Mouse (Mus musculus) ovary, postnatal 14 days (tissue): Measurements from ENCODE around the gene Zap70.
"Not testable (repeated sequence)": the region's sequence is repeated elsewhere in the genome, so short reads cannot be mapped to it uniquely, and the experiment has no call there.

Experiments used
- DNase-seq: peaks from one replicate; pipeline ENCODE4 v3.0.0; 2022; ENCODE audit warnings: low spot score

The Zap70 gene

DNA sequence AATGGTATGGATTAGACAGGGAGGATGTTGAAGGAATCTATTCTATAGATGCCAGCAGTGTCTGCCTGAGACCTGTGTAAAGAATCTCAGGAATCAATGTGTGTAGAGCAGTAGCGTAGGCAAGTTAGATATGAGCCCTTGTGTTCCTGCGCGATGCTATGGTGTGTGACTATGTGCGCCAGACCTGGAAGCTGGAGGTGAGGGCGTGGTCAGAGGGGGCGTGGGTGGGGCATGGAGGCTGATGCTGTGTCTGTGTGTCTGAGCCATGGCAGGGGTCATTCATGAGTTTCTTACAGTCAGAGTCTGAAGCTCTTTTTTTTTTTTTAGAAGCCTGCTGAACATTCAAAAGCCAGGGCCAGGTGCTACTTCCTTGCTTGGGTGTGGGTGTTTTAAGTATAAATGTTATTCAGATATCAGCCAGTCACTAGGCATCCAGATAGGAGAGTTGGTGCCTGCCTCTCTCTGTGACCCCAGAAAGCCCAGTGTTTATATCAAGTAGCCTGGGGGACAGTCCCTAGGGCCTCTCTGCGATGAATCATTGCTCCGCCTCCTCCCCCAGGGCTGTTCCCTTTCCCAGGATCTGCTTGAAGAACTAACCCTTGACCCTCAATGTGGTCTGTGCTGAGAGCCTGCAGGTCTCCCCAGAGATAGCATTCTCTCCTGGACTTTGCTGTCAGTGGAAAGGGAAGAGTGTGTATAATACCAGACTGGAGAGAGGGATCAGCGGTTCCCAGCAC, 10.8 kb downstream of the Zap70 start:
- no peak for DNase-seq

DNA sequence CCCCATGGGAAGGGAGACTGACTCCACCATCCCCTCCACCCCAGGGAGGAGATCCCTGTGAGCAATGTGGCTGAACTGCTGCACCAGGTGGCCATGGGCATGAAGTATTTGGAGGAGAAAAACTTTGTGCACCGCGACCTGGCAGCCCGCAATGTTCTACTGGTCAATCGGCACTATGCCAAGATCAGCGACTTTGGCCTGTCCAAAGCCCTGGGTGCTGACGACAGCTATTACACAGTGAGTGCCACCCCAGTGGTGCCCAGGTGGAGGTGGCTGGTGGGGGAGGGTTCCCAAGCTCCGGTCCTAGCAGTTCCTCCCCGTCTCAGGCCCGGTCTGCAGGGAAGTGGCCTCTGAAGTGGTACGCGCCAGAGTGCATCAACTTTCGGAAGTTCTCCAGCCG, 19.2 kb downstream of the Zap70 start:
- no peak for DNase-seq

DNA sequence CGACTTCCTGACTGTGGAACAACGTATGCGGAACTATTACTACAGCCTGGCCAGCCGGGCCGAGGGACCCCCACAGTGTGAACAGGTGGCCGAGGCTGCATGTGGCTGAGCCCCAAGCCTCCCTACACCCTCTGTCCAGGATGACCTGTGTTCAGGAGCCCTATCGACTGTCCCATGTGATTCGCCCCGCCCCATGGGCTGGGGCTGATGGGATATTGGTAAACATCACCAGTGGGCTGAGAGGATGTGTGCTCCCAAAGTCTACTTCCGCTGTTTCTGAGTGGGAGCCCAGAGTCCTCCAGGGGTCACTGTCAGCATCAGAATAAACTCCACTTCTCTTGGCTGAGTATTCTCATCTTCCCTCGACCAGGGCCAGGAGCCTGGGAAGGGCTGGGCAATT, 20.9 kb downstream of the Zap70 start:
- no peak for DNase-seq

DNA sequence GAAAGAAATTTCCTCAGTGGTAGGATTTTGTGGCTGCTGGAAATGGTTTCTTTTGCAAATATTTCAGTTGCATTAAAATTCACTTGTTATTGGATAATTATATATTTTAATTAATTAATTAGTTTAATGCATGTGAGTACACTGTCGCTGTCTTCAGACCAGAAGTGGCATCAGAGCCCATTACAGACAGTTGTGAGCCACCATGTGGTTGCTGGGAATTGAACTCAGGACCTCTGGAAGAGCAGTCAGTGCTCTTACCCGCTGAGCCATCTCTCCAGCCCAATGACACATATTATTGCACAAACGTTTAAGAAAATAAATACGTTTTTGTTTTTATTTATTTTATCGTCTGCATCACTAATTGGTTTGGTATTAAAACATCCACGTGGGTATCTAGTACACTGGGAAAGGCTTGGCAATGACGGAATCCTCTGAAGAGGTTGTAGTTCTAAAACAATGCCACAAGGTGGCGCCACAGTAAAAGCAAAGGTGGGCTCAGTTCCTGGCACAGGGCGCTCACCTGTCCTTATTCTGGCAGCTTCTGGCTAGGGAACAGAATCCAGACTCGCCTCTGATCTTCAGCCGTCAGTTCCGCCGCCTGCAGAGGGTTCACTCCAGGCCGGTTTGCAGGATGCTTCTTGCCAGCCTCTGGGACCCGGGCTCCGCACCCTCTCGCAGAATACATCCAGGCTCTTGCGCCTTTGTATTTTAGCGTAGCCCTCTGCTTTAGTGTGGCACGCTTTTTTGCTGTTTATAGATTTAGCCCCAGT, 23.0 kb downstream of the Zap70 start:
- peak; percentile 78 for DNase-seq

DNA sequence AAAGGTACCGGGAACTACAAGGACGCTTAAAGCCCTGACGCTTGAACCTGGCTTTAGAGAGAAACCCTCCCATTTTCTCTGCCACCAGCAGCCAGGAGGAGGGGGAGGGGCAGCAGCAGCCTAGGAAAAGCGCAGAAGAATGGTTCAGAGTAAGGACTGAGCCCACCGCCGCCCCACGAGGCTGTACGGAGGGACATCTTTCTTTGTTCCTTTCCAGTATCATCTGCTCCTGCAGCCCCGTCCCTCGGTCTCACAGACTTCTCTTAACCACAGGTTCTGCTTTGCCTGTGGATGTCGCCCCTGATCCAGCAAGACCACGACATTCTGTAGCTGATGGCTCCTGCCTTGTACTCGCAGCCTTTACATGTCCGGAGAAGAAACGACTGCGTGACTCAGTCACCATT, 23.6 kb downstream of the Zap70 start:
- DNase-seq: no peak

DNA sequence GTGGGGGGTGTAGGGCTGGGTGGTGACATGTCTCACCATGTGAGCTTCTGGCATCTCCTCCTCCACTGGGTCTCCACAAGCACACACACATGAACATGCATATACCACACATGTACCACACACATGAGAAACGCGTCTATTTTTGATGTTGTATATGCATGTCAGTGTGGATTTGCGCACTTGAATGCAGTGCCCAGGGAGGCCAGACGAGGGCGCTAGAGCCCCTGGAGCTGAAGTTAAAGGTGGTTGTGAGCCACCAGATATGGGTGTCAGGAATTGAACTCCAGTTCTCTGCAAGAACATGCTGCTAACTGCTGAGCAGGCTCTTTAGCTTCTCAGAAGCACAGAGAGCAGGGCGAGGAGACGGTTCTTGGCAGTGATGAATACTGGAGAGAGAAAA, 24.8 kb downstream of the Zap70 start:
- no peak for DNase-seq

DNA sequence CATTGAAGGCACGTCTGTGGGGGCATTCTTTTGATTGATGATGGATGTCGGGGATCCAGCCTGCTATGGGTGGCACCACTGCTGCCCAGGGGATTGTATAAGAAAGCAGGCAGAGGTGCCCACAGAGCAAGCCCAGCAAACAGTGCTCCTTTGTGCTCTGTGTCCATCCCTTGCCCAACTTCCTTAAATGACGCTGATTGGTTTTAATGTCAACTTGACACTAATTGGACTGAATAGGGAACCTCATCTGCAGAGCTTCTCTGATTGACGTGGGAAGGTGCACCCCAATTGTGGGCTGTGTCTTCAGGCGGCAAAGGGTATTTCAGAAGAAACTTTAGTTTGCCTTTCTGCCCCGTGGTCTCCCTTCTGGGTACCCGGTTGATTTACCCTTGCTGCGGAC, 27.8 kb downstream of the Zap70 start:
- DNase-seq: no peak

DNA sequence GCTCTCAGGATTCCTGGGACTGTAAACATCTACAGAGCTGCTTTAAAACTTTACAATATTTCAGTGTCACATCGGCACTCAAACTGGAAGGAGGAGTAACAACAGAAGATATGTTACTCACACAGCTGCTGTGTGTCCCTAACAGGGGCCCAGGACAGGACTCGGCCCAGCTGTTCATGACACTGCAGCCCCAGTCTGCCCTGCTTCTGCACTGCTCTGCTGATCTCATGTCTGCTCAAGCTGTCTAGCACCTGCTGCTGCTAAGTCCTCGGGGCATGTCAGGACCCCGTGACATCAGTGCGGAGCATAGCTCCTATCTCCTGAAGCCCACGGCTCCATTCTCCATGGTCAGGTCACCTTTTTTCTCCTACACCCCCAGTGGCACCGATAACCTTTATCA, 35.1 kb downstream of the Zap70 start:
- no peak for DNase-seq

DNA sequence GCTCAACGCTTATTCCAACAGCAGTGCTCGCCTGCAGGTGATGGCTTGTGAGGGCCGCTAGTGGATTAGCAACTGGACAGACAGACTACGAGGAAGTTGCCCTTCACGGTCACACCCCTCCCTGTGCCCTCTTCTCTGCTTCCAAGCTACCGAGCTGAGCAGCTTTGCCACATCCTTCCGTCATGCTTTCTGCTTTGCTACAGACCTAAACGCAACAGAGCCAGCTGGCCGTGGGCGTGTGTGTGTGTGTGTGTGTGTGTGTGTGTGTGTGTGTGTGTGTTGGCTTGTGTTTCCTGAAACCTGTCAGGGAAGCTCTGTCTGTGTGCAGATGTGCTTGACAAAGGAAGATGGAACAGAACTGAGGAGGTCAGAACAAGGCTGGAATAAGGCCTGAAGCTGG, 35.9 kb downstream of the Zap70 start:
- no peak for DNase-seq

DNA sequence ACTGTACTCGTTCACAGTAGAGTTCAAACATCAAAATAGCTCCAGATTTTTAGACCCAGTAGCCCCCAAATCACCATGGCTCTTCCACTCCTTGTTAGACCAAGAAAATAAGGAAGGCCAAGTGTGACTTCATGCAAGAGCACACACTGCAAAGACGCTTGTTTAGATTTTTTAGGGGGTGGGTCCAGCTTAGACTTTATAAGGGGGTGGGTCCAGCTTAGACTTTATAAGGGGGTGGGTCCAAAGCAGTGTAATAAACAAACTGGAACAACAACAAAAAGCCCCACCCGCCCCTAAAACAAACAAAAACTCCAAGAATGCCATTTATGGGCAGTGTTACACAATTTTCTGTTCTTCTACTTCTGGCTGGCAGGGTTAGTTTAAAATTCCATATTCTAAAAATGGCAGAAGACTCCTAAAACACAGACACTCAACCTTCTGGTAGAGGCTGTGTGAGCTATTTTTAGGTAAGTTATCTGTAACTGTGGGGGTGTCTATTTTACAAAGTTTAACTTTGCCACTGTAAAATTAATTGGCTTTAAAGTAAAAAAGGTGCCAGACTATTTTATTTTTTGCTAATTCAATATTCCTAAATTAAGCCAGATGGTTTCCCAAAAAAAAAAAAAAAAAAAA, 38.9 kb downstream of the Zap70 start:
- no peak for DNase-seq

DNA sequence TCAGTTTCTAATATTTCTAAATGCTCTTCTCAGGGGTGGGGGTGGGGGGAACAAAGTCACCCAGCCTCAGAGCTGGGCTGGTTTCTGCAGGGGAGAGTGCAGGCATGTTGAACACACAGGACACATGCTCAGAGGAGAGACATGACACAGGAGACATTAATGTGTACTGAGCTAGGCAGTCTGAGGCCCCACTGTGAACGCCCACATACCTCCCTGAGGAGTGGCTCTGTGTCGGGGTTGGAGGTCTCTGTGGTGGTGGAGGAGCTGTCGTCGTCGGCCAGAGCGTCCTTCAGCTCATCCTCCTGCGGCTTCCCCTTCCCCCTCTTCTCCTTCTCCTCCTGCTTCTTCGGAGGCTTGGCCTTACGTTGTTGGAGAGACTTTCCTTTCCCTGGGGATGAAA, 42.7 kb downstream of the Zap70 start:
- DNase-seq: no peak

DNA sequence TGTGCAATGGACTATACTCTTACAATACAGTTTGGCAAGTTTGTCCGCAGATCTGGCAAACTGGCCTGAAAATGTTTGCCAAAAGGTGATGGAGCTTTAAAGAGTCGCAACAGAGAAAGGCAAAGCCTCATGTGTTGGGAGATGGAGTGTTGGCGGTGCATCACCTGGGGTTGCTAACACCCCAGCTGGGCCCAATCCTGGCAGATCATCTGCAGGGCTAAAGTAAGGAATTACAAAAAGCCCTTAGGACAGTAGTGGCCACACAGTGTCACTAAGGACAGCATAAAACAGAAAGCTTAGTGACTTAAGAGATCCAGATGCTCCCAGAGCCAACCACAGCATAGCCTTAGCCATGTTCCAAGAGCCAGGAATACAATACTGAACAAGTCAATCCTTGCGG, 43.2 kb downstream of the Zap70 start:
- no peak for DNase-seq

DNA sequence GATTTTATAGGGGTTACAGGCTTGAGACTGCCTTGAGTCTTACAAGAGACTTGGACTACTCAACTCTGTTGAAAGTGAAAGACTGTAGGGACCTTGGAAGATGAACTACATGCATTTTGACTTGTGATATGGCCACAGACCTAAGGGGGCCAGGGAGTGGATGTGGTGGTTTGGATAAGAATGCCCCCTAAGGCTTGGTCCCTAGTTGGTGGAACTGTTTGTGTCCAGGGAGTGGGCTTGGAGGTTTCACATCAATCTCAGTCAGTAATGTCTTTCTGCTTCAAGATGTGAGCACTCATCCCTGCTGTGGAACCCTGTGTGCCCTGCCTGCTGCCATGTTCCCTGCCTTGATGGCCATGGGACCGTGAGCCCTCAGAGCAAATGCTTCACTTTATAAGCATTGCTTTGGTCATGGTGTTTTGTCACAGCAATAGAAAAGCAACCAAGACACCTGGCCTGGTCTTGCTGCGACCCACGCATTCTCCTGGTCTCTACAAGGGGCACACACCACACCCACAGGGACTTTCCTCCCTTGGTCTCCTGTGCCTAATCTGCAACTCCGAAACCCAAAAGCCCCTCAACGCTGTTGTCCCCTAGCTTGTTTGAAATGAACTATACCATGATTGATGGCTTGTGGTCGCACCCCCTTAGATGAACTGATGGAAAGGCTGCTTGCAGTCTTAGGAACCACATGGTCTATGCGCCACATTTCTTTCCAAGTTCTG, 44.7 kb downstream of the Zap70 start:
- no peak for DNase-seq

DNA sequence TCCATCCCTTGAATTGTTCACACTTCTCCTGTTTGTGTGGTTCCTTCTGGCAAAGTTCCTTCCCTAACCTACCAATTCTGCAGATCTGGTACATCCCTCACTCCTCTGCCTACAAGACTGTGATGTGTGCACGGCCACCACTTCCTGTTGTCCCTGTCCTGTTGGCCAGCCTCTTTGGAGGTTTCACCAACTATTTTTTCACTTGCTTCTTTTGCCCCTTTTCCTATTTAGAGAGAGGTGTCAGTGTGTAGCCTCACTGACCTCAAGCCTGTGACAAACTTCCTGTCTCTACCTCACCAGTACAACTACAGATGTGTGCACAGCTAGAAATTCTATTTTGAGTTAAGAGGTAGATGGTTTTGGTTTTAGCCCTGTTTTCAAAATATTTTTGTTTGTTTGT, 45.5 kb downstream of the Zap70 start:
- DNase-seq: no peak

DNA sequence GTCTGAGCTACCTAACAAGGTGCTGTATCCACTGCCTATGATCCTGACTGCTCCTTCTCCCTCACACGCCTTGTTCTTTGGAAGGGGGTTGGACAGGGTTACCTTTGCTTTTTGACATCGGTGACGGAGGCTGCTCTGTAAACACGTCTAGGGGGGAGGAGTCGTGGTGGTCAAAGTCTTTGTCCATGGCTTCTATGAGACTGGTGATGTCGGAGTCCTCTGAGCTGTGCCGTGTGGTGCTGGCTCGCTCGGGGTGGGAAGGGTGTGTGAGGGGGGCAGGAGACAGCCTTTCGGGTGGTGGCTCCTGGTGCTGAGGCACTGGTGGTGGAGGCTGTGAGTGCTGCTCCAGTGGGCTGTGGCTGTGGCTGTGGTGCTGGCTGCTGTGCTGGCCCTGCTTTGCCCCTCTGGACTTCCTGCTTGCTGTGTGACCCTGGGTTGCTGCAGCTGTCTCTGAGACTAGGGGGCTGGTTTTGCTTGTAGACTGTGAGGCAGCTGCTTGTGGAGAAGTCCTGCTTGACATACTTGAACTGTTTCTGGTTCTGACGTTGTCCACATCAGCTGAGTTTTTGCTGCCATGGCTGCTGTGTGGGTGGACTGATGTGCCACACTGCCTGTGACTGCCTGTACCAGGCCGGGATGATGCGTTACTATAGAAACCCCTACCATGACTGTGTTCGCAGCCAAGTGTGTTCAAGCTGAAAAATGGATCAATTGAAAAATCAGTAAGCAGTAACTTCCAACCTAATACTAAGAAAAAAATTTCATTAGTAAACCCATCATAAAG, 46.4 kb downstream of the Zap70 start:
- no peak for DNase-seq

DNA sequence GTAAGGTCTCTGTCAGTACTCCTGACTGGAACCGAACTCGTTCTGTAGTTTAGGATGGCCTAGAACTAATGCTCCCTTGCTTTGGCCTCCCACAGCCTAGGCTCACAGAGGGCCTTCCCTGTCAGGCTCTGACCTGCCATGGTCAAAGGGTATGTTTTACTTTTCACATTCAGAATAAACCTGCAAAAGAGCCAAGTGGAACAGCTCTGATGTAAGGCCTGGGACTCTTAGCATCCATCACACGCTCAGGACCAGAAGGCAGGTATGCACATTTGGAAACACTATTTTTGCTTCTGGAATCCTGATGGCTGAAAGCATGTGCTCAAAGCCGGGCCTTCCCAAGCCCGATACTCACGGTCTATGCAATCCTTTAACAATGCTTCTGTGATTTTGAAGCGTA, 50.2 kb downstream of the Zap70 start:
- no peak for DNase-seq

DNA sequence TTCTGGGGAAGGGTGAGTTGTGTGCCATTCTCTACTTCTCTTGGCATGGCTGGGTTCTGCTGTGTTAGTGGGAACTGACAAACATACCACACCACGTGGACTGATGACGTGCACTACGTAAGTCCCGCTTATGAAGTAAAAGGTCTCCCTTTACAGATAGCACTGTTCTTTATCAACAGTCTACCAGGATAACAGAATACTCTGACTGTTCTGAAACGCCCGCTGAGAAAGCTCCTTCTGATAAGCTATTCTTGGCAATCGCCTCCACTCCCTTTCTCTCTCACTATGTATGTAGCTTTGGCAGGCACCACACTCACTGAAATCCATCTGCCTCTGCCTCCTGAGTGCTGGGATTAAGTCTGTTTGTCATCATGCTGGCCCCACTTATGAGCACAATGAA, 51.8 kb downstream of the Zap70 start:
- no peak for DNase-seq

DNA sequence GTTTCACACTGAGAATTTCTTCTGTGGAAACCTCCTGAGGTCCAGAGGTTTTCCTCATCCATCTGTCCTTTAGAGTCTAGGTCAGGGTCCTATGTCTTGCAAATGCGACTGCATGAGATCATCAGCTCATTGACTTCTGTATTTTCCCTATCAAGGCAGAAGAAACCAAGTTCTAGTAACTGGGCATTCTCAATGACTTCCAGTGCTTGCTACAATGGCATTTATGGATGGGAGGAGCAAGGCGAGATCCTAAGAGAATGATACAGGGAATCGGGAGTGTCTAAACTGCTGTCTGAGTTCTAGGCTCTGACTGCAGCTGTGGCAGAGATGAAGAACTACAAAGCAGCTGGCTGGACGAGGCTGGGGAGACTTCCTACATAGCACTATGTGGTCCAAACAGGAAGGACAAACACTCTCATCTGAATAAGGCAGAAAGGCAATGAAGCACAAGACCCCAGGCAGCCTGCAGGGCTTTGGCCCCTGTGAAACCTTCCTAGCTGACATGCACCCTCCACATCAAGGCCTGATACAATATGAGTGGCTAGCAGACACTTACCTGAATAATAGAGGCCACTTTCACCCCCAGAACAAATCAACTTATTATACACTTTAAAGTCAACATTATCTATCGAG, 52.8 kb downstream of the Zap70 start:
- no peak for DNase-seq

DNA sequence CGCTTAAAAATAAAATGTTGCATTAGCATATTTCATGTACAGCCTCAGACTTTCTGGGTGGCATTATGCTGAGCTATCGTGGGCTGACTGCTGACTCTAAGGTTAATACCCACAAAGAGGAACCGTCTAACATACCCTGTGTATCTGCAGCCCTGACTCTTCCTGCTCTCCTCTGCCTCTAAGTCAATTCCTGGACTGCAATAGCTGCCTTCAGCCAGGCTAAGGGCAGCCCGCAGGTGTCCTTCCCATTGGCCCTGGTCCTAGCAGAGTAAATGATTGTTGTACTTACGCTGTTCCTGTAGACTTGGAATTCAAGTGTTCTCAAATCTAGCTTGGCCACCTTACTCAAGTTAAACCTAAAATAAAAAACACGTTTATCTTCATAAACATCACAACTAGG, 53.6 kb downstream of the Zap70 start:
- DNase-seq: no peak

DNA sequence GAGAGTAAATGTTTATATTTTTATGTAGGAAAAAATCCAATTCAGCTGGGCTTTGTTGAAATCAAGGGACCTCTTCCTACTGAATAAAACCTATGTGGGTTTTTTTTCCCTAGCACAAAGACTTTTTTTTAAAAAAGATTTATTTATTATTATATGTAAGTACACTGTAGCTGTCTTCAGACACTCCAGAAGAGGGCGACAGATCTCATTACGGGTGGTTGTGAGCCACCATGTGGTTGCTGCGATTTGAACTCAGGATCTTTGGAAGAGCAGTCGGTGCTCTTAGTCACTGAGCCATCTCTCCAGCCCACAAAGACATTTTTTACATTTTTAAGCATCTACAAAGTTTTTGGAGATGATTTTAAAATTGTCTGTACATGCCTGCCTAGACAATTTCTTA, 60.3 kb downstream of the Zap70 start:
- not testable (repeated sequence) for DNase-seq

DNA sequence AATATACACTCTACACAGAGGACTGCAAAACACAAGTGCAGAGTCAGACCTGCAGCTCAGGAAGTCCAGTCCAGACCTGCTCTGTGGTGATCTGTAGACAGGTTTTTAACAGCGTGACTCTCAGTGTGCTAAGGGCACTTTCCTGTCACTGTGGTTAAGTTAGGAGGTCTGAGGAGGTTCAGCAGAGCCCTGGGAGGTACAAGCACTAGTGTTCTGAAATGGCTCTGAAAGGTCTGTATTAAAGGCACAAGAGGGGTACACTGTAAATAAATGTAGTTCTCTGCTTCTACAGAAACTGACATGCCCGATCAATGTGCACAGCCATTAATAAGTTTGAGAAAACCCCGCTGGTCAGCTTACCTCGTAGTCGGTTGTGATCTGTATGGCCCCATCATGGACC, 62.8 kb downstream of the Zap70 start:
- DNase-seq: no peak
